ENCODE assay signal across 26 mouse cellular contexts in the genomic region with DNA sequence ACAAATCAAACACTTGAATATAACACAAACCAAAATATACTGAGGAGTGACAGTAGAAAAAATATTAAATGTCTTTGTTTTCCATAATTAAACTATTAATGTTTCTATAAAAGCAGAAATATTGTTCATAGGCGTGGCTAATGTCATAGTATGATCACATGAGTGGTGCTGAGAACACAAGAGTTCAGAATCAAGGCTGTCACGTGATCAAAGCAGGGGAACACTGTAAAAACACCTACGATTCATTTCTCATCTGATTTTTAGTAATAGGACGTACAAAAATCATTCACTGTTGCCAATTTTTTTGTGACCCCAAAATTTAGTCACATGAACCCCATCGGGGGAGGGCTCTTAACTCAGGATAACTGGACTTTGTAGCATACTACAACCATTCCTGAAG.
"Had no signal": no experiment of that assay in that cellular context is flagged by ENCODE, and none has a peak within 500 bp of the region (broad histone marks: within the 10 kb centered on the region; RNA-seq: fewer than 3 reads in every experiment).

No protein-coding gene starts in this region.

- H3K4me3 ChIP-seq: gastrocnemius, adult 2 months; heart, adult 2 months; heart, embryonic 10.5 days; heart, embryonic 12.5 days; hindbrain, embryonic 10.5 days; hindbrain, embryonic 12.5 days; intestine, embryonic 15.5 days; layer of hippocampus, adult 2 months; left cerebral cortex, adult 2 months; limb, embryonic 10.5 days; limb, embryonic 12.5 days had no signal

- H3K9me3 ChIP-seq: heart, embryonic 10.5 days; heart, embryonic 12.5 days; hindbrain, embryonic 10.5 days; hindbrain, embryonic 12.5 days; intestine, embryonic 15.5 days; limb, embryonic 10.5 days; limb, embryonic 12.5 days had no signal

- DNase-seq: gastrocnemius, adult 2 months; gastrocnemius, postnatal 10 days; gastrocnemius, postnatal 25 days; heart, adult 2 months; heart, postnatal 10 days; heart, postnatal 4 days; kidney, adult 18-20 months; kidney, adult 8-10 months; kidney, postnatal 10 days; kidney, postnatal 25 days; kidney, postnatal 4 days; liver had no signal

- H3K27me3 ChIP-seq: heart, embryonic 12.5 days; hindbrain, embryonic 12.5 days; intestine, embryonic 15.5 days; limb, embryonic 12.5 days had no signal

- H3K36me3 ChIP-seq: heart, embryonic 10.5 days; heart, embryonic 12.5 days; hindbrain, embryonic 10.5 days; hindbrain, embryonic 12.5 days; intestine, embryonic 15.5 days; limb, embryonic 10.5 days; limb, embryonic 12.5 days had no signal

- ATAC-seq: hindbrain, embryonic 16.5 days; inflammation-experienced regulatory T-cells, adult 6 months; intestine, embryonic 15.5 days; intestine, postnatal 0 days had no signal

- H3K4me1 ChIP-seq: heart, embryonic 10.5 days; heart, embryonic 12.5 days; hindbrain, embryonic 10.5 days; hindbrain, embryonic 12.5 days; intestine, embryonic 15.5 days; limb, embryonic 10.5 days; limb, embryonic 12.5 days had no signal

- H3K9ac ChIP-seq: heart, embryonic 12.5 days; hindbrain, embryonic 12.5 days; hindbrain, embryonic 14.5 days; intestine, embryonic 15.5 days; limb, embryonic 12.5 days had no signal

- H3K4me2 ChIP-seq: heart, embryonic 12.5 days; hindbrain, embryonic 12.5 days; hindbrain, embryonic 14.5 days; intestine, embryonic 15.5 days; limb, embryonic 12.5 days; liver, embryonic 11.5 days had no signal

- H3K27ac ChIP-seq: gastrocnemius, adult 2 months; heart, adult 2 months; heart, embryonic 10.5 days; hindbrain, embryonic 10.5 days; hindbrain, embryonic 12.5 days; hindbrain, embryonic 14.5 days; intestine, embryonic 15.5 days; layer of hippocampus, adult 2 months; left cerebral cortex, adult 2 months; limb, embryonic 10.5 days; limb, embryonic 12.5 days had no signal
